Mouse (Mus musculus) adrenal gland, postnatal 10 days (tissue): Measurements from ENCODE around the gene Bpgm. TPM values are rescaled to one million over a fixed set of nuclear protein-coding genes. Genes with fewer than 3 reads are reported as not detected.

Source experiments
- DNase-seq: peaks from one replicate; pipeline ENCODE4 v3.0.0; 2021; ENCODE audit warnings: mixed read lengths
- total RNA-seq, 2 experiments: library from RNA; stranded (reverse); gene quantifications; 2 replicates each; pipeline ENCODE4 v1.2.3; 2021

The Bpgm gene
- total RNA-seq, 2 experiments from 2014 or later = 35.9 to 49.7 TPM

DNA sequence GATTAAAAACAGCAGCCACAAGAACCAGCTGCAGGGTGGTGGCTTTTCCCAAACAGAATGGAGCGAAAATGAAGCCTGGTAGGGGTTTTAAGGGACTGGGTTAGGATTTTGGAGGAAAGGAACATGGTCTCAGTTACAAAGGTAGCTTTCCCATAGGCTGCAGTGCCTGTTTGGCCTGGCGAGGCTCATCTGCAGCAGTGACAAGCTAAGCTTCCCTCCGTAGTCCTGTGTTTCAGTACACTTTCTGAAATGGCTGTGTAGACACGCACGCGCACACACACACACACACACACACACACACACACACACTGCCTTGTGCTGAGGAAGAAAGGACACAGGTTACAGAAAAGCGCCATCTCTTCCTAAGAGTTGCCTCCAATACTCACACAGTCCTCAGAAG is 7.8 kb downstream of the Bpgm start:
- DNase-seq = no peak

DNA sequence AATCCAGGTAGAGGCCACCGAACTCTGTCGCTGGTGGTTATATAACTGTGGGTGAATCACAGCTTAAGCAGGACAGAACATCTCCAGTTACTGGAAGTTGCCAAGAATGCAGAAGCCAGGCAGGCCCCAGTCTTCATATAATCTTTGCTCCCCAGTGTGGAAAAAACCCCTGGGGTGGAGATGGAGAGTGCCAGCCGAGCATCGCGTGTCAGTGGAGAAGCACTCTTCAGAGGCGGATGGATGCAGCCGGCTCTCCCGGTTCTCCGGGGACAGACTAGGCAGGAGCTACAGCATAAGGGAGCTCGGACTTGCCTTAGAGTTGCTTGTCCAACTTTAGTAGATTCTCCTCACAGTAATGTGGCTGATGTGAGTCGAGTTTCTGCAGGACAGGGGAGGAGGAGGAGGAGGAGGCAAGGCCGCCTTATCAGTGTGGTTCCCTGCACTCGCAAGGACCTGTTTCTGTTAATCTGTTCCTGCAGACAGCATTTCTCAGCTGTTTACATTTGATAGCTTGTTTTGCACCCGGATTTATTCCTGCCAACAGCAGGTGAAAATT is 10.1 kb downstream of the Bpgm start:
- no peak for DNase-seq

DNA sequence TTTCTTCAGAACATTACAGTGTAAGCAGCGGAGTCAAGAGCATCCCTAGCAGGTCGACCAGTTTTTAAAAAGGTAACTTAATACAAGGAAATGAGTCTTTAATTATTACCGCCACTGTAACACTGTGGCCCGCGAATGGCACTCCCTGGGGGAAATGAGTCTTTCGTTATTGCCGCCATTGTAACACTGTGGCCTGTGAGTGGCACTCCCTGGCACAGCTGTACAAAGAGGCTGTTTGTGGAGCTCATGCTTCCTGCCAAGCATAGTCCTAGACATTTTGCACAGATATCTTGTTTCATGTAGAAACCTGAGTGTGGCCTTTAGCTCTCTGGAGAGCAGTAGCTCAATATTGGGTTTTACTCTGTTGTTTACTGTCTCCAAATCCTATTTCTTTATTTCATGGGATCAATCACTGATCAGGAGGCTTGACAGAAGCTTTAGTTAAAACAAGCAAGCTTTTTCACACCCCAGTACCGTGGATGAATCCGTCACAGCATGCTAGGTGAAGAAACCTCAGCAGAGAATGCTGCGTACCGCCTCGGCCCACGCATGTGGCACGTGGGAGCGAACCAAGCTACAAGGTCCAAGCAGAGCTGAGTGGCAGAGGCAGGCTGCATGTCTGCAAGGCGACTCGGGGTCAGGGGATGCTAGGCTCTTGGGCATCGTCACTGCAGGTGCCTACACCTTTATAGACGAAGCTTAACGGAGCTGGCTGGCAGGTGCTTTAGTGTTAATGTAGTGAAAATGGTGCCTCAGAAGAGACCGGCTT is 17.5 kb downstream of the Bpgm start:
- DNase-seq = no peak

DNA sequence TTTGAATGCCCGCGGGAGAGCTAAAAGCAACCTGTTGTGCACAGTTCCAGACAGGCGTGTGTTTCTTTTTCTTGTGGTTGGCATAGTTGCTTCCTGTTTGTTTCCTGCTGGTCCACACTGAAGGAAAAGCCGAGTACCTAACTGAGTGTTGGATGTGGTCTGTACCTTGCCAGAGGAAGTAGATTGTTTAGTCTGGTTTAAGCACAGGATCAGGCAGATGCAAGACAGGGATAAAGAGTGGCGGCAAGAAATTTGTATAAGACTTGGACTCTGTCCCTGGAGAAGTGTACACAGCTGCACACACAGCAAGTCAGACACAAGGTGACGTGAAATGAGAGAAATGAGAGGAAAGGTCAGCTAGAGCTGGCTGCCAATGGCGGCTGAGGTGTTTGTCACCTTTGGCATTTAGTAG is 19.1 kb downstream of the Bpgm start:
- DNase-seq = peak; percentile 35

DNA sequence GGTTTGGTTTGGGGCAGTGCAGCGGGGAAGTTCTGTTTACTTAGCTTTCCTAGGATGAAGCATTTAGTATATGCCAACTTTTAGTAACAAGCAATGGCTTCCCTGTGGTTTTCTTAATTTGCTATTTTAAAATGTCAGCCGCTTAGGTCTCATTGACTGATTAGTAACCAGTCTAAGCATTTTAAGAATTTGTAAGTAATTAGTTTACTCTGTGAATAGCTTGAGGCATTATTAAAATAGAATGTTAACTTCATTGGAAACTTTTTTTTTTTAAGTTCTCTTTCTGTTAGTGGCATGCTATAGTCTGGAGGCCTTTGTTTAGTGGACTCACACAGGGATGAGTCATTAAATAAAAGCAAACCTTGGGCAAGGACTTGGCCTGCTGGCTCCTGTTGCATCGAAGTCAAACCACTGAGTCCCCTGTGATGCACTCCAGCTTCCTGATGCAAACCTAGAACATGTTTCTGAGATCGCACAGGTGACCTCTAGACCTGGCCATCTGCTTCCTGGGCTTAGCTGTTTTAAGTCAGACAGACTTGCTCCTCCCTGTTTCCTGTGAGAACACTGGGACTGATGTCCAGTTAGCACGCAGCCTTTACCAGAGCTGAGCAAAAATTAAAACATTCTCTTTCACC is 22.1 kb downstream of the Bpgm start:
- DNase-seq = no peak

DNA sequence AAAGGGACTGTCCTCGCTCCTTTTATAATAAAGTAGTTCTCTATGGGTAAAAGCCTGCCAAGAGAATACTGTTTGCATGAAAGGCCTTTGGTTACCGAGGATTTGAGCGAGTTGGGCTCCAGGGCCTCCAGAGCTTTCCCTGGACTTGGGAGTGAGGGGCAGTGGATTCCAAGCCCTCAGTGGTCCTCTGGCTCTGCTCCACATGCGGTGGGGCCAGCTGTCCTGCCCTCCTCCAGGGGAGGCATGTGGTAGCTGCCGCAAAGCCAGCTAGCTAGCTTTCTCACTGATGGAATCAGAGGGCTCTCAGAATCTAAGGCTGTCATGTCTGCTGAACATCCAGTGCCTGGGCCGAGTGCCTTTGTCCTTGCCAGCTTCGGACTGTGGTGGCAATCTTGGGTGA is 26.3 kb downstream of the Bpgm start:
- no peak for DNase-seq

DNA sequence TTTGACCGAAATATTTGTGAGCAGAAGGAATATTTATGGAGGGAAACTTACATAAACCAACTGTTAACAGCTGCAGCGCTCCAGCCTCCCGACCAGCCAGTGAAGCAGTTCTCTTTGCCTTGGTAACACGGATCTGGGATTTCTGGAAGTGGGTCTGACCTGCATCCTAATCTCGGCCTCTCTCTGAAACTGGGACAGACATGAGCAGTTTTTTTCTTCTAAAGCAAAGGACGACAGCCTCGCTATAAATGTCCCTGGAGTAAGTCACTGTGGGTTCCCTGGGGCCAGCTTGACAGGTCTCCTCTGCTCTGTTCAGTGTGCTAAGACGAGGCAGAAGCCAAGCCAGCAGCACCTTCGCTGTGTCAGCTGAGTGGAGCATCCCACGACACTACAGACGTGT is 29.9 kb downstream of the Bpgm start:
- no peak for DNase-seq

DNA sequence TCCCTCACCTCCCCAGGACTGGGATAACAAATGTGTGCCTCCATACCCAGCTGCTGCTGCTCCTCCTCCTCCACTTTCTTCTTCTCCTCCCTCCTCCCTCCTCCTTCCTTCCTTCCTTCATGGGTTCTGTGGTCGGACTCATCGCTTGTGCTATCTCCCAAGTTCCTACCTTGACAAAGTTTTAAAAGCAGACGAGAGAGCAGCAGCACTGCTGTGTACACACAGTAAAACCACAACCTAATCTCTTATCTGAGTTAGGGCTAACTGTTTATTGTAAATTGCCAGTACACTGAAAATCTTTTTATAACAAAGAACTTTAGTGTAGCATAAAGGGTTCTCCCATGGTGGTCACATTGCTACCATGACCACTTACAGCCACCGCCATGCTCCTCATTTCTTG is 31.6 kb downstream of the Bpgm start:
- DNase-seq = no peak

DNA sequence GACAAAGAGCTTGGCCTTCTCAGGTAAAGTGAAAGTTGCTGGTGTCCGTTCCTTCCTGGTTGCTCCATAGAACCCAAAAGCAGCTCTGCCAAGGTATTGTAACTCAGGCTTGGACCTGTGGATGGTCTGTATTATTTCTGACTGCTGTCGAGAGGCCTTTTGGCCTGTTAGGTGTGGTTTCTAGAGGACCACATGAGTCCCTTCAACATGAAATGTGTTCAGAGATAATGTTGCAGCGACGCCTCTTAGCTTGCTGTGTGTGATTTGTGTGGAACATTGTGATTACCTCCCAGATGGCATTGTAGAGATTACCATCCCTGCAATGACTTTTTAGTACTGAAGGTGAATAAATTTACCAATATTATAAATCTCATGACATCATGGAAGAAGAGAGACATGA is 32.0 kb downstream of the Bpgm start:
- no peak for DNase-seq

DNA sequence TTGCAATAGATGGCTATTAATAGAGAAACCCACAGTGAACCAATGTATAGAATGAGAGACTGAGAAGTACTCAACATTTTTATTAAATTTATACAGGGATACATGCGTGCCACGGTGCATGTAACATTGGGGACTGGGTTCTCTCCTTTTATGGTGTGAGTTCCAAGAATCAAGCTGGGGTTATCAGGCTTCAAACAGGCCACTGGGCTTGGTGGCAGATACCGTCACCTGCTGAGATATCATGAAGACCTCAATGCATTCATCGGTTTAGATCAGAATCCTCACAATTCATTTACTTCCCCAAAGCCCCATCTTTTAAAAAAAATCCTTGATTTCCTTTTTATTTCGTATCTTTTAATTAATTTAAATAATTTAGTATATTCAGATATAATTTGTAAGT is 34.3 kb downstream of the Bpgm start:
- no peak for DNase-seq

DNA sequence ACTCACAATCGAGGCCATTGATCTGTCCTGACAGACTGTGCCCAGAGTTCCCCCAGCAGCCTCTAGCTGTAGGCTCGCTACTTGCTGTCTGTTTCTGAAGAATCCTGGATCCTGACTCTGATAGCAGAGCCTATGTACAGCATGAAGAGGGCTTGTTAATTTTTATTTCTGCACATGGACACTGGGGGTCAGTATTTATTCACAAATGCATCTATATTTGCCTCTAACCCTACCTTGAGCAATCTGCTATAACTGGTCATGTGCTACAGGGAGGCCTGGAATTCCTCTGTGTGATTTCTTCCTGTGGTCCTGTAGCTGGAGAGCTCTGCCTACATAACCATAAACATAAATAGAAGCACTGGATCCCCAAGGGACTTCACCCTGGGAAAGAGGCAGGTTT is 35.4 kb downstream of the Bpgm start:
- no peak for DNase-seq

DNA sequence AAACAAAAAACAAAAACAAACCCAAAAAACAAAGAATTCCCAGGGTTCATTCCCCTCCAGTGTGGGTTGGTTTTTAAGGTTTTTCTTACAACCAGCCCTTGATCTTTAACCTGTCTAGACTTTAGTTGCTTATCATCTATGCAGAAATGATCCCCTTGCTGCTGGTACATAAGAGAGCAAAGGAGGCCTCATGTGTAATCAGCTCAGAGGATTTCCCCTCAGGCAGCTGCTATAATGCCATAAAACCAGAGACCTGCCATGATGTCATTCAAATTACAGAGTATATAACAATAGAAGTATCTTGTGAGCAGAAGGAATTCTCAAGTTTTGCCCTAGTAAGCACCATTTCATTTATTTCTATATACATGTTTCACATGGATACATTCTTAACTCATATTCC is 36.7 kb downstream of the Bpgm start:
- no peak for DNase-seq

DNA sequence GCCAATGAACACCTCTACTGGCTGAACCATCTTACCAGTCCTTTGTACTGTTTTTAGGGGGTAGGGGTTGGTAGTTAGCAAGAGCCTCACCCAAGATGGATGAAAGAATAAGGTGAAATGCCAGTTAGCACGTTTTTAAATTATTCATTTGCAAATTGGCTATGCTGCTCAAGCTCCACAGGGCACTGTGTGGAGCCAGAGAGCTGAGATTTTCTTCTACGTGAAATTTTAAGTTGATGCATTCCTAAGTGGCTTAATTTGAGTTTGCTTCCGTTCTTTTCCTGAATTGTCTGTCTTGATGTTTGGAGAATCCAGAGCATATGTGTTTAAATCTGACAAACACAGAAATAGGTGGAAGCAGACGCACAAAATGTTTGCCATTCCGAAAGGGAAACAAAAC is 38.6 kb downstream of the Bpgm start:
- no peak for DNase-seq

DNA sequence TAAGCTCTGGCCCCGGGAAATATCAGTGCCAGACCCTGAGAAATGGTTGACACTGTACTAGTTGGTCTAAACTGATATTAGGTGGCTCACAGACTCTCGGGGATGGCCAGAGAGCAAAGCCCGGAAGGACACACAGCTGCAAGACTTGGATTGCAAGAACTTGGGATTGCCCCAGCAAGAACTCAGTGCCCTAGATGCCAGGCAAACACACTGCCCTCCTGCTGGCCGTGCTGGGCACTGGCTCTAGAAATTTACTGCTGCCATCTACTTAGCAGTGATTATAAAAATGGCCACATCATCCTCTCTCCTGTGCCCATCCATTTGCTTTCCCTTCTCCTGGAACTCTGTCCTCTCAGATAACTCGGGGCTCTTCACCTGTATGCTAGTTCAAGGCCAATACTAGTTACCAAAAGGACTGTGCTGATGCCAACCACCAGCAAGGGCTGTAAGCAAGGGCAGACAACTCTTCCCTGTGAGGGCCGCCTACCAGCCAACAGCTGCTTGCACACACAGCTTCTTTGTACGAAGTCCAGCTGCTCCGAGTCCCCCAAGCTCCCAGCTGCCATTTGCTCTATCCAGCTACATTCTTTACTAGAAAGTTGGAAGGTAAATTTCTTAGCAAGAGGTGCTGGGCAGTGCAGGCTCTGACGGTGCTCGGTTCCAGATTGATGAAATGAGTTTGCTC is 39.2 kb downstream of the Bpgm start:
- DNase-seq = no peak

DNA sequence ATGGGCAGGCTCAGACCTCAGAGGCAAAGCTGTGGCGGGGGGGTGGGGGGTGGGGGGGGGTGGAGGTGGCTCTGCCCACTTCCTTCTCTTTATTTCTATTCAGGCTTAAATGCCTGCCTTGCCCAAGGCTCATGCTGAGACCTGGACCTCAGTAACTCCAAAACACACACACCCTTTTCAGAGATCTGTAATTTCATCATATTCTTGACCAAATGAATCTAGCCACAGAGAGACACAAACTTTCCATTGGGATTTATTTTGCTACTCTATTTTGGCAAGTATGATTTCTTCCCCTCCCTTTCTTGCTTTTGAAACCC is 39.7 kb downstream of the Bpgm start:
- no peak for DNase-seq

DNA sequence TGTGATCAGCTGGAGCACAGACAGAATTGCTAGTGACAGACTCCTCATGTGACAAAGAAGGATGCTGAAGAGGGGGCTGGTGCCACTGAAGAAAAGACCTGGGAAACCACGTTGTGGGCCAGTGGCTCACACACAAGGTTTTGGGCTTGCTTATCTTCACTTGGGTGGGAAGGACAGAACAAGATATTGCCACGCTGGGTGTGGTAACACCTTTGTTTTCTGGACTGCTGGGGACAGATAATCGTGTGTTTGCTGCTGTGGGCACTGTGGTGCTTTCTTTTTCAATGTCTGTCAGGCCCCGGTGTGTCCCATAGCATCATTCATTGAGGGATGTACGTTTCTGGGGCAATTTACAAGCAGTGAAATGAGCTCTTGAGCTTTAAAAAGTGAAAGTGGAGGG is 41.7 kb downstream of the Bpgm start:
- no peak for DNase-seq

DNA sequence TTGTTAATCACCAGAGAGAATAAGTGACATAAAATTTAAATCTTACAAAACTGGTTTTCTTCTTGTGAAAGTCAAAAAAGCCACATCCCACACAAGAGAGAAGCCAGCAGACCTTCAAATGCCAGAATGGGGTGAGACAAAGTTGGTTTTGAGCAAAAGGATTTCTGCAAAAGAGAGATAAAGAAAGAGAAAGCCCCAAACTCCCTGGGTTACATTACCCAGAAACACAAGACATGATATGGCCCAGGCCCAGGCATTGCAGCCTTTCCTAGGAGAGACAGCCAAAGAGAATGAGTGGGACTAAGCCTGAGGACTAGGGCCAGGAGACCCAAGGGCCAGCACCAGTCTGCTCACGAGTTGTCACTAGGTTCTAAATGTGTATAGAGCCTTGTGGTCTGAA is 43.1 kb downstream of the Bpgm start:
- no peak for DNase-seq

DNA sequence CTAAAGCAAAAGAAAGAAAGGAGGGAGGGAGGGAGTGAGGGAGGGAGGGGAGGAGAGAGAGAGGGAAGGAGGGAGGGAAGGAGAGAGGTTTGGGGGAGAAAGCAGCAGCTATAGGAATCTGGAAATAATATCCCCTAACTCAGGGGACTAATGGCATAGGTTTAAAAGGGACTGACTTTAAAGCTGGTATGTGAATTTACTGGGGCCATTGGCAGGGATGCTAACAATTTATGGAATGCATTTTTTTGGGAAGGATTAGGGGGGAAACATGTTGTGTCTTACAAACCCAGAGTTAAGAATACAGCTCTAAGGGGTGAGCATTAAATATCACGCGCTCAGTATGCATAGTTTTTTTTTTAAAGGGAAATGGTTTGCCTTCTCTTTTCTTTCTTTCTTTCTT is 44.5 kb downstream of the Bpgm start:
- DNase-seq = no peak

DNA sequence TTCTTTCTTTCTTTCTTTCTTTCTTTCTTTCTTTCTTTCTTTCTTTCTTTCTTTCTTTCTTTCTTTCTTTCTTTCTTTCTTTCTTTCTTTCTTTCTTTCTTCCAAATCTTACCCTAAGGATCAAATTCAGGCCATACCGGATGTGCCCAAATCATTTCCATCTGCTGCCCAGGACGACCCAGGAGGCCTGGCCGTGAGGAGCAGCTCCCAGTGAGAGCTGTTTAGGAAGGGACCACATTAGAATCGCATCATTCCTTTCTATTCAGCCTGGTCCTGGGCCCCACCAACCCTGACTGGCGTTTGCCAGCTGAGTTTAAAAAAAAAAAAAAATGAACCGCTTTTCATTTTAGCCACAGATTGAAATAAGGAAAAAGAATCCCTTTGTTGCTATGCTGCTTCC is 44.9 kb downstream of the Bpgm start:
- DNase-seq = no peak

DNA sequence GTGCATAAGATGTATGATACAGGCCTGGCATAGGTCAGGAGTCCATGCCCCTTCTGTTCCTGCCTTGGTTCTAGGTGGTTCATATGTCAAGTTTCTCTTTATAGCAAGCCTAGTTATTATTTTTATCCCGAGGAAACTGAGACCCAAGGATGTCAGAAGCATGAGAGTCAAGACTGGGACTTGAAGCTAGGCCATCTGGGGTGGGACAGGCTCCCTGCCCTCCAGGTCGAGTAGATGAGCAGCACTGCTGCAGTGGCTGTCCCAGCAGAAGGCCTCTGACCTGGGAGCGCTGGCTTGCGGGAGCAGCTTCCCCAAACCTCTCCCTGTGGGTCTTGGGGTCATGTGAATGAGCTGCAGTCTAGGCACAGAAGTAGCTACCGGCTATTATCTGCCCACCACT is 47.5 kb downstream of the Bpgm start:
- DNase-seq = no peak

DNA sequence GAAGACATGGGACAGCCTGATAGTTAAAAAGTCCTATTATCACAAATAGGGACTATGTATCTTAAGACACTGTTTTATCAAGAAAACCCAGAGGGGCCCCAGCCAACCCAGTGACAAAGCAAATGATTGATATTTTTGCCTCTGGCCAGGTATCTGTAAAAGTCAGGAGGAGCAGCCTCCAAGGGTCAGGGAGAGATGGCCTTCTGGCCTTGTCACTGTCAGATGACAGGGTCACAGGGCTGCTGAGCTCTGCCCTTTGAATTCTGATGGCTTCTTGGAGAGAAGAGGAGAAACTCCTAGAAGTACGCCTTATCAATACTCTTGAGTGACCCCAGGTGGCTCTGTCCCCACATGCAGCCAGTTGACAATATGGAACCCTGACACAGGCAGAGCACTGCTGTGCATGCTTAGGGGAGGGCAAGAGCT is 49.5 kb downstream of the Bpgm start:
- no peak for DNase-seq

DNA sequence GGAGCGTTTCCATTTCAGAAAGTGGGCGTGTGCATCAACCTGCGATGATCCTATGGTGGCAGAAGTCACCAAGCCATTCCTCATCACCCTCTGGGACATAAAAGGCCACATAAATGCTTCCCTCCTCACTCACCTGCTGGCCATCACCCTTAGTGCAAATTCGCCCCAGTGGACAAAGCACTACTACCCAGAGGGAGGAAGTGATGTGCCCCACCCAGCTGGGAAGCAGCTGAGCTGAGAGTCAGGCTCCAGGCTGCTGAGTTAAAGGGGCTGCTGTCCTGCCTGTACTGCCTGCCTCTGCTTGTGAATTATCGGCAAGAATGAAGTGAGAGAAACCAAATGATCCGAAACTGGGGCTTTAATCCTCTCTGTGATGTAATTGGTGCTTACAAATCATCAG is 49.9 kb downstream of the Bpgm start:
- no peak for DNase-seq

DNA sequence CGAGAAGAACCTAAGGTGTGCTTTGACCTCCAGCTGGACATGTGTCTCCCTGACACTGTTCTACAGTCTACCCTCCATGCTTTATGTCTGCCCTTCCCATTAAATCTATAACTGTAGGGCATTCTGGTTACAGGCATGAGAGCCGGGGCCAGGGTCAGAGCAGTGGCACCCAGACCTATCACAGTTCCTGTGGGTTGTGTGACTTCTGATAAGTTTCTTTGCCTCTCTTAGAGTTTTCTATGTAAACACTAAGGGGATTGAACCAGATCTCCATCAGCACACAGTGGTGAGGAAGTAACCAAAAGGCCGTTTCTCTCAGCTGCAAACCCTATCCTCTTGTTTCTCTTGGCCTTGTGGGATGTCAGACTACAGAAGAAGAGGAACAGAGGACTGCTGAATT is 50.4 kb downstream of the Bpgm start:
- DNase-seq = no peak

DNA sequence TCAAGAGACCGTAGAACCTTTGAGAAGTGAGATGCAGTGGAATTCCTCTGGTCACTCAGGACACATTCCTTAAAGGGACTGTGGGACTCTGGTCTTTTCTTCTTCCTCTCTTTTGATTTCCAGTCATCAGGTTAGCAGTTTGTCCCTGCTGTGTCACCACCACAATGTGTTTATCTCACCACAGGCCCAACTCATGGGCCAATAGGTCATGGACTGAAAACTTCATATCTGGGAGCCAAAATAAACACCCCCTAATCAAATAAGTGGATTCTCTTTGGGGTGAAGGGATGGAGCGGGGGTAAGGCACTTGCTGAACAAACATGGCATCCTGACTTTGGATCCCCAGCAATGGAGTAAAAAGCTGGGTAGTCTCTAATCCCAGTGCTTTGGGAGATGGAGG is 52.1 kb downstream of the Bpgm start:
- DNase-seq = no peak
